Mouse (Mus musculus) neural tube, postnatal 0 days (tissue): ENCODE data around the gene Idi2. TPM values are rescaled to one million over a fixed set of nuclear protein-coding genes. Genes with fewer than 3 reads are reported as not detected.

Experiments
- microRNA-seq: library from miRNA; unstranded; fragments of <30 nt; microRNA quantifications from one replicate; pipeline ENCODE4, GENCODE M21; 2016
- polyA plus RNA-seq: library from polyadenylated mRNA; unstranded; fragments of >200 nt; fragmentation: Nextera tagmentation; extraction: Ambion mirVana; gene quantifications from 2 replicates; pipeline ENCODE4 v1.2.1, GENCODE M21; 2015

The Idi2 gene
- polyA plus RNA-seq = not detected in 2 replicates

GRCm38 (mm10) chr13:8952563-8952962, at the start of gene Idi2:
Gene Idi2, plus strand, starts transcription at chr13:8952863.

GRCm38 (mm10) chr13:8948131-8948530, 4.5 kb upstream of the Idi2 start, which contains the start of gene Gm9745:
Gene Gm9745, minus strand, starts transcription at chr13:8948231.

GRCm38 (mm10) chr13:8995990-8996786, 43.5 kb downstream of the Idi2 start, which contains the start of gene Gtpbp4:
Gene Gtpbp4, minus strand, starts transcription at chr13:8996083.

Small RNAs within 50 kb of the gene (microRNA-seq; reads per million reads assigned to microRNA genes)
- not detected for gene Gm22750

Other genes with a start within 250 kb of the Idi2 start
- 37.3 and 37.4 TPM in 2 replicates for gene Wdr37, start 81.0 kb upstream of the Idi2 start, polyA plus RNA-seq
- gene Idi1, start 67.4 kb upstream of the Idi2 start, polyA plus RNA-seq = 82.0 and 82.2 TPM in 2 replicates
- not detected in 2 replicates for gene Gm9745, start 4.6 kb upstream of the Idi2 start, polyA plus RNA-seq
- gene Gtpbp4, start 43.2 kb downstream of the Idi2 start, polyA plus RNA-seq = 48.9 and 53.1 TPM in 2 replicates
- 33.1 and 35.5 TPM in 2 replicates for gene Larp4b, start 141.0 kb downstream of the Idi2 start, polyA plus RNA-seq